Mouse (Mus musculus): ENCODE measurements around the gene Kcnq1.

Gene Kcnq1

GRCm38 (mm10) chr7:143364969-143365839 lies 259.0 kb downstream of the Kcnq1 start:
- no peak for DNase-seq (ENCODE audit: low spot score in 2 of 2)

- DNase-seq (ENCODE audit: low spot score in 2 of 2), result no peak
These were observed 261.5 kb downstream of the Kcnq1 start for GRCm38 (mm10) chr7:143367366-143368266.

- no peak for DNase-seq (ENCODE audit: low spot score in 2 of 2)
These were observed 262.1 kb downstream of the Kcnq1 start for GRCm38 (mm10) chr7:143368267-143368643.

- no peak for DNase-seq (ENCODE audit: low spot score in 2 of 2)
These were observed 265.2 kb downstream of the Kcnq1 start for GRCm38 (mm10) chr7:143371336-143371735.

- no peak for DNase-seq (ENCODE audit: low spot score in 2 of 2)
These were observed 267.1 kb downstream of the Kcnq1 start for GRCm38 (mm10) chr7:143373265-143373664.

GRCm38 (mm10) chr7:143375945-143376344 lies 269.8 kb downstream of the Kcnq1 start:
- no peak for DNase-seq (ENCODE audit: low spot score in 2 of 2)

GRCm38 (mm10) chr7:143380466-143381073 lies 274.4 kb downstream of the Kcnq1 start:
- no peak for DNase-seq (ENCODE audit: low spot score in 2 of 2)

GRCm38 (mm10) chr7:143386632-143387031 lies 280.5 kb downstream of the Kcnq1 start:
- DNase-seq (ENCODE audit: low spot score in 2 of 2), result no peak

- no peak for DNase-seq (ENCODE audit: low spot score in 2 of 2)
These were observed 282.9 kb downstream of the Kcnq1 start for GRCm38 (mm10) chr7:143388783-143389695.

- DNase-seq (ENCODE audit: low spot score in 2 of 2), result no peak
These were observed 283.7 kb downstream of the Kcnq1 start for GRCm38 (mm10) chr7:143389860-143390259.

GRCm38 (mm10) chr7:143390277-143390948 lies 284.3 kb downstream of the Kcnq1 start:
- DNase-seq (ENCODE audit: low spot score in 2 of 2), result no peak

GRCm38 (mm10) chr7:143395113-143395563 lies 289.0 kb downstream of the Kcnq1 start:
- no peak for DNase-seq (ENCODE audit: low spot score in 2 of 2)

- no peak for DNase-seq (ENCODE audit: low spot score in 2 of 2)
These were observed 293.6 kb downstream of the Kcnq1 start for GRCm38 (mm10) chr7:143399756-143400155.

GRCm38 (mm10) chr7:143400599-143400998 lies 294.4 kb downstream of the Kcnq1 start:
- DNase-seq (ENCODE audit: low spot score in 2 of 2), result no peak

GRCm38 (mm10) chr7:143401429-143402016 lies 295.4 kb downstream of the Kcnq1 start:
- DNase-seq (ENCODE audit: low spot score in 2 of 2), result no peak

GRCm38 (mm10) chr7:143404296-143404695 lies 298.1 kb downstream of the Kcnq1 start:
- DNase-seq (ENCODE audit: low spot score in 2 of 2), result no peak

GRCm38 (mm10) chr7:143407931-143408501 lies 301.9 kb downstream of the Kcnq1 start:
- no peak for DNase-seq (ENCODE audit: low spot score in 2 of 2)

- DNase-seq (ENCODE audit: low spot score in 2 of 2), result no peak
These were observed 302.5 kb downstream of the Kcnq1 start for GRCm38 (mm10) chr7:143408615-143409021.

- no peak for DNase-seq (ENCODE audit: low spot score in 2 of 2)
These were observed 306.4 kb downstream of the Kcnq1 start for GRCm38 (mm10) chr7:143412606-143413005.

- DNase-seq (ENCODE audit: low spot score in 2 of 2), result no peak
These were observed 308.9 kb downstream of the Kcnq1 start for GRCm38 (mm10) chr7:143415070-143415469.

All from right cerebral cortex, adult 2 months (tissue).